Mouse (Mus musculus): ENCODE results near the gene Ppm1h. TPM values are rescaled to one million over a fixed set of nuclear protein-coding genes. Genes with fewer than 3 reads are reported as not detected.
A peak's percentile ranks its signal among the peaks of the same experiment; 100 is the strongest.

Gene Ppm1h
- total and polyA plus RNA-seq, 3 experiments, result 6.9 to 14.9 TPM; not detected in 1

DNA sequence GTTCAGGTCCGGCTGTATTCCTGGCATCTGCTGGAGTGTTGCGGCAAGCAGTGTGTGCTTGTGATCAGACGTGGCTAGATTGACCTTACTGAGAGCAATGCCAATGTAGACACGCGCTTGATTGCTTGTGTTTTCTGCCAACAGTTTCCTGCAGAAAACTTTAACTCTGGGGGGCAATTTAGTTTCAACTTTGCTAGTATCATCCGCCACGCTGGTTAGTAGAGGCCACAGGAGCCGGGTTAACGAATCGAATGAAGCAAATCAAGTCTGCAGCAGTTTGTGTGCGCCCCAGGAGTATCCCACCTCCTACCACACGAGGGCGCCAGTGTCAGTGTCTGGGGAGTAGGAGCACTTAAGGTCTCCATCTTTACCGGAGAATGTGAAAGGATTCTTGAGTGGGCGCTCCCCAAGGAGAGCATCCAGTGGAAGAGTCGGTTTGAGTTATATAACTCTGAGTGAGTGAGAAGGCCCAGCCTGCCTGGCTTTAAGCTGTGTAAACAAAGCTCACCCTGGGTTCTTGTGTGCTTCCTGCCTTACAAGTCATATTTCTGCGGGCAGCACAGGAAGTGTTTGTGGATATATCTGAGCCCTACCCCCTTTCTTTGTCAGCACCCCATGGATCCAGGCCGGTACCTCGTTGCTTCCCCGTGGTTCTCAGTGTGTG, 115.8 kb downstream of the Ppm1h start (continued):
- TF ChIP-seq EP300 (IDR thresholded peaks at IDR 0.05; ENCODE audit: low read depth in 1 of 2, low read length in 2 of 2) (0 out of 4 replicates have a peak, but pooled peaks of 1 of the 2 experiments have one; percentile 11), KAT2A (conservative IDR thresholded peaks at IDR 0.05; ENCODE audit: low read depth, low read length) (0 out of 2 replicates have a peak, but pooled peaks have one; percentile 24), TAL1 (IDR thresholded peaks at IDR 0.05; ENCODE audit: low read length) (no peak), SMC3 (IDR thresholded peaks at IDR 0.05; ENCODE audit: low read depth, low read length) (peak; percentile 48), CHD2 (IDR thresholded peaks at IDR 0.05; ENCODE audit: low read length) (no peak)

DNA sequence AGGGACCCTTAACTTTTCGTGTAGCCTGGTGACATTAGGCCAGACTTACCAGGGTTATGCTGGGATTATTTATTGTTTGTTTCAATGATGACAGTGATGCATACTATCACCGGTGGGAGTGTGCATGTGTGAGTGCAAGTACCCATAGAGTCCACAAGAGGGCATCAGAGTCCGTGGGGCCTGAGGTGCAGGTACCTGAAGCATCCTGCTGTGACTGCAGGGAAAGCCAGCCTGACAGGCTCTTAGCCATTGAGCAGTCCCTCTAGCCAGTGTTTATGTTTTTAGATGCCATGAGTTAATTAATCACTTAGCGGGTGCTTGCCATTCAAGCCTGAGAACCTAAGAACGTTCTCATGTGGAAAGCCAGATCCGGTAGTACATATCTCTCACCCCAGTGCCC, 119.4 kb downstream of the Ppm1h start:
- Histone ChIP-seq H3K79me2 (ENCODE audit: control insufficient read depth, insufficient read depth, low read length, poor library complexity) (peaks cover 12% of the 10 kb centered on the region), H3K9ac (ENCODE audit: control insufficient read depth, low read depth, low read length, poor library complexity, severe bottlenecking) (no peak overlapping the region), H3K4me3 (ENCODE audit: control insufficient read depth in 1 of 2, insufficient read depth in 1 of 2, low read depth in 2 of 2, low read length in 2 of 2) (no peak overlapping the region), H3K27ac (ENCODE audit: control insufficient read depth, low read depth, low read length) (no peak overlapping the region), H3K36me3 (ENCODE audit: control insufficient read depth in 1 of 2, insufficient read depth in 2 of 2, low read length in 2 of 2) (peaks cover 0 to 5% of the 10 kb centered on the region in 2 experiments; a peak in 2 of 4 replicates), H3K4me1 (ENCODE audit: control insufficient read depth in 1 of 2, insufficient read depth in 2 of 2, low read length in 2 of 2) (no peaks in the 10 kb centered on the region), H3K9me3 (replicated peaks; ENCODE audit: insufficient read depth, low read length) (no peaks in the 10 kb centered on the region), H3K27me3 (ENCODE audit: control insufficient read depth in 1 of 2, insufficient read depth in 2 of 2, low read length in 2 of 2) (no peaks in the 10 kb centered on the region)
- DNase-seq (ENCODE audit: low read depth, low spot score), result peak; percentile 43
- TF ChIP-seq ZNF384 (IDR thresholded peaks at IDR 0.05; ENCODE audit: low read depth, low read length) (no peak), ZC3H11A (IDR thresholded peaks at IDR 0.05; ENCODE audit: low read depth, low read length) (no peak), TBP (IDR thresholded peaks at IDR 0.05; ENCODE audit: low read depth, low read length) (no peak), JUND (IDR thresholded peaks at IDR 0.05; ENCODE audit: low read depth, low read length) (no peak), SMC3 (IDR thresholded peaks at IDR 0.05; ENCODE audit: low read depth, low read length) (peak; percentile 47), ZMIZ1 (IDR thresholded peaks at IDR 0.05; ENCODE audit: low read depth, low read length) (no peak), BHLHE40 (IDR thresholded peaks at IDR 0.05; ENCODE audit: borderline replicate concordance, low read depth, low read length) (no peak), POLR2A (IDR thresholded peaks at IDR 0.05; ENCODE audit: control insufficient read depth in 1 of 2, insufficient read depth in 1 of 2, low read depth in 1 of 2, low read length in 2 of 2, poor library complexity in 1 of 2) (no peak), NELFE (IDR thresholded peaks at IDR 0.05; ENCODE audit: low read depth, low read length) (no peak), RAD21 (IDR thresholded peaks at IDR 0.05; ENCODE audit: low read depth, low read length) (peak; percentile 31), CHD1 (IDR thresholded peaks at IDR 0.05; ENCODE audit: low read depth, low read length) (no peak), RCOR1 (IDR thresholded peaks at IDR 0.05; ENCODE audit: low read depth, low read length) (no peak), CTCF (IDR thresholded peaks at IDR 0.05 in 2 of 3, conservative IDR thresholded peaks at IDR 0.05 in 1 of 3; ENCODE audit: control insufficient read depth in 1 of 3, insufficient read depth in 1 of 3, low read depth in 2 of 3, low read length in 3 of 3, poor library complexity in 1 of 3, severe bottlenecking in 1 of 3) (peak; percentile 58 to 70 (median 62)), NRF1 (IDR thresholded peaks at IDR 0.05; ENCODE audit: insufficient read depth, low read depth, low read length, poor library complexity, severe bottlenecking) (no peak), MYB (IDR thresholded peaks at IDR 0.05; ENCODE audit: low read depth, low read length) (no peak), POLR2AphosphoS5 (IDR thresholded peaks at IDR 0.05; ENCODE audit: borderline replicate concordance, low read depth, low read length) (no peak), ZKSCAN1 (IDR thresholded peaks at IDR 0.05; ENCODE audit: low read depth, low read length) (no peak), MEF2A (IDR thresholded peaks at IDR 0.05; ENCODE audit: extremely low read depth, insufficient replicate concordance, low read depth, low read length, poor library complexity, severe bottlenecking) (no peak), POLR2AphosphoS2 (IDR thresholded peaks at IDR 0.05; ENCODE audit: low read length) (no peak), TCF12 (IDR thresholded peaks at IDR 0.05; ENCODE audit: low read depth, low read length) (no peak), ELF1 (IDR thresholded peaks at IDR 0.05; ENCODE audit: low read depth, low read length) (no peak), TAL1 (IDR thresholded peaks at IDR 0.05; ENCODE audit: low read length) (no peak)
